Mouse (Mus musculus) kidney, embryonic 15.5 days (tissue): Measurements from ENCODE around the gene Coasy. TPM values are rescaled to one million over a fixed set of nuclear protein-coding genes. Genes with fewer than 3 reads are reported as not detected.

Source experiments
- ATAC-seq: fragments of 200-750 bp; cut with Nextera tagmentation; replicated peaks from 2 replicates; pipeline ENCODE4 v1.8.0; 2017; ENCODE audit warnings: moderate TSS enrichment; ENCODE audit not compliant: low FRiP score
- H3K27ac ChIP-seq: fragments of 300-500 bp; sonication (generic); 2 replicates; pipeline ENCODE4 v1.5.1; 2015; ENCODE audit warnings: mild to moderate bottlenecking, inconsistent platforms
- H3K27me3 ChIP-seq: fragments of 300-500 bp; sonication (generic); 2 replicates; pipeline ENCODE4 v1.6.1; 2015; ENCODE audit warnings: inconsistent platforms
- H3K36me3 ChIP-seq: fragments of 300-500 bp; sonication (generic); 2 replicates; pipeline ENCODE4 v1.6.1; 2015; ENCODE audit warnings: inconsistent platforms
- H3K4me1 ChIP-seq: fragments of 300-500 bp; sonication (generic); 2 replicates; pipeline ENCODE4 v1.6.1; 2015; ENCODE audit warnings: inconsistent platforms
- H3K4me2 ChIP-seq: fragments of 300-500 bp; sonication (generic); 2 replicates; pipeline ENCODE4 v1.6.1; 2015; ENCODE audit warnings: moderate library complexity, mild to moderate bottlenecking, inconsistent platforms
- H3K4me3 ChIP-seq: fragments of 300-500 bp; sonication (generic); replicated peaks from 2 replicates; pipeline ENCODE4 v1.5.1; 2015; ENCODE audit warnings: mild to moderate bottlenecking, inconsistent platforms
- H3K9ac ChIP-seq: fragments of 300-500 bp; sonication (generic); 2 replicates; pipeline ENCODE4 v1.6.1; 2015; ENCODE audit warnings: mild to moderate bottlenecking, inconsistent platforms
- H3K9me3 ChIP-seq: fragments of 300-500 bp; sonication (generic); replicated peaks from 2 replicates; pipeline ENCODE4 v1.6.1; 2016; ENCODE audit warnings: inconsistent platforms
- WGBS: fragments of 180-500 bp; shearing (Covaris S2); methylation state at CpG from one replicate; pipeline ENCODE4 v1.1.7; 2015; ENCODE audit warnings: mixed read lengths; 5-methylcytosine and 5-hydroxymethylcytosine counted together
- polyA plus RNA-seq: library from polyadenylated mRNA; unstranded; fragments of >200 nt; fragmentation: Nextera tagmentation; extraction: Ambion mirVana; gene quantifications from 2 replicates; pipeline ENCODE4 v1.2.1, GENCODE M21; 2015

Coasy gene
- polyA plus RNA-seq, 1 experiment from 2014 or later: 46.3 TPM

- WGBS: 19% methylated on average over 12 of the region's 12 CpGs
- H3K4me1 ChIP-seq: peaks cover 66% of the 10 kb centered on the region
Measured at GRCm38 (mm10) chr11:101063676-101064327, 18.6 kb upstream of the Coasy start.

GRCm38 (mm10) chr11:101064462-101064861, 17.9 kb upstream of the Coasy start:
- H3K27ac ChIP-seq: peak overlapping the region; percentile 95
- peaks cover 64% of the 10 kb centered on the region for H3K4me1 ChIP-seq
- peaks cover 9% of the 10 kb centered on the region for H3K36me3 ChIP-seq
- H3K9me3 ChIP-seq: no peaks in the 10 kb centered on the region
- no peak overlapping the region for H3K4me3 ChIP-seq
- no peak overlapping the region for H3K4me2 ChIP-seq
- WGBS: 76% methylated on average over 4 of the region's 4 CpGs
- no peak overlapping the region for H3K9ac ChIP-seq
- peaks cover 13% of the 10 kb centered on the region; the same call in 1 of the 2 replicates for H3K27me3 ChIP-seq
- no peak for ATAC-seq

More at GRCm38 (mm10) chr11:101063676-101064327, 18.6 kb upstream of the Coasy start:
- peak; percentile 69 for ATAC-seq
- H3K4me3 ChIP-seq: no peak overlapping the region
- peaks cover 6% of the 10 kb centered on the region; the same call in 1 of the 2 replicates for H3K27me3 ChIP-seq
- peak overlapping the region; percentile 95 for H3K27ac ChIP-seq
- peak overlapping the region; percentile 15; the same call in 1 of the 2 replicates for H3K9ac ChIP-seq
- peaks cover 9% of the 10 kb centered on the region for H3K36me3 ChIP-seq
- H3K4me2 ChIP-seq: 0 out of 2 replicates have a peak overlapping the region, but pooled peaks have one; percentile 19
- H3K9me3 ChIP-seq: no peaks in the 10 kb centered on the region

GRCm38 (mm10) chr11:101065002-101065401, 17.4 kb upstream of the Coasy start:
- H3K9ac ChIP-seq: no peak overlapping the region
- no peak overlapping the region for H3K4me2 ChIP-seq
- 93% methylated on average over 9 of the region's 9 CpGs for WGBS
- H3K9me3 ChIP-seq: no peaks in the 10 kb centered on the region
- ATAC-seq: no peak
- no peak overlapping the region for H3K4me3 ChIP-seq
- H3K27ac ChIP-seq: no peak overlapping the region
- H3K4me1 ChIP-seq: peaks cover 62% of the 10 kb centered on the region
- peaks cover 9% of the 10 kb centered on the region for H3K36me3 ChIP-seq
- H3K27me3 ChIP-seq: peaks cover 13% of the 10 kb centered on the region; the same call in 1 of the 2 replicates

GRCm38 (mm10) chr11:101066549-101067412, 15.6 kb upstream of the Coasy start:
- ATAC-seq: no peak
- Histone ChIP-seq H3K36me3 (peaks cover 9% of the 10 kb centered on the region), H3K4me1 (peaks cover 56% of the 10 kb centered on the region), H3K27ac (no peak overlapping the region), H3K4me2 (peak overlapping the region; percentile 71), H3K27me3 (peaks cover 13% of the 10 kb centered on the region; the same call in 1 of the 2 replicates), H3K9ac (peak overlapping the region; percentile 33; the same call in 1 of the 2 replicates), H3K4me3 (peak overlapping the region; percentile 36), H3K9me3 (no peaks in the 10 kb centered on the region)
- WGBS: 22% methylated on average over 18 of the region's 18 CpGs

GRCm38 (mm10) chr11:101069391-101070188, 12.8 kb upstream of the Coasy start, which contains the start of gene Naglu:
TSS of gene Naglu (plus strand) at chr11:101070012.
- H3K4me3 ChIP-seq: peak within 1 kb of the TSS; percentile 68
- peak; percentile 90 for ATAC-seq
- H3K27me3 ChIP-seq: peaks cover 13% of the 10 kb centered on the region; the same call in 1 of the 2 replicates
- no peaks in the 10 kb centered on the region for H3K36me3 ChIP-seq
- H3K9me3 ChIP-seq: no peaks in the 10 kb centered on the region
- 4% methylated on average over 35 of the region's 35 CpGs for WGBS
- peak within 1 kb of the TSS; percentile 5; the same call in 1 of the 2 replicates for H3K27ac ChIP-seq
- H3K4me2 ChIP-seq: peak within 1 kb of the TSS; percentile 98
- H3K4me1 ChIP-seq: peaks cover 29% of the 10 kb centered on the region
- H3K9ac ChIP-seq: peak within 1 kb of the TSS; percentile 74

GRCm38 (mm10) chr11:101070189-101070527, 12.2 kb upstream of the Coasy start:
- H3K4me2 ChIP-seq: peak overlapping the region; percentile 98
- H3K9ac ChIP-seq: peak overlapping the region; percentile 74
- H3K9me3 ChIP-seq: no peaks in the 10 kb centered on the region
- WGBS: under 1% methylated on average over 36 of the region's 36 CpGs
- H3K4me3 ChIP-seq: peak overlapping the region; percentile 68
- peaks cover 29% of the 10 kb centered on the region for H3K4me1 ChIP-seq
- H3K27me3 ChIP-seq: peaks cover 13% of the 10 kb centered on the region; the same call in 1 of the 2 replicates
- H3K27ac ChIP-seq: peak overlapping the region; percentile 5; the same call in 1 of the 2 replicates
- no peaks in the 10 kb centered on the region for H3K36me3 ChIP-seq
- ATAC-seq: peak; percentile 41

GRCm38 (mm10) chr11:101070987-101071386, 11.4 kb upstream of the Coasy start:
- Histone ChIP-seq H3K9me3 (no peaks in the 10 kb centered on the region), H3K4me1 (peaks cover 29% of the 10 kb centered on the region), H3K9ac (peak overlapping the region; percentile 74; the same call in 1 of the 2 replicates), H3K36me3 (no peaks in the 10 kb centered on the region), H3K27me3 (peaks cover 13% of the 10 kb centered on the region; the same call in 1 of the 2 replicates), H3K4me3 (peak overlapping the region; percentile 68), H3K27ac (no peak overlapping the region), H3K4me2 (peak overlapping the region; percentile 98)
- 77% methylated on average over 6 of the region's 6 CpGs for WGBS
- no peak for ATAC-seq

- H3K27ac ChIP-seq: no peak overlapping the region
Measured at GRCm38 (mm10) chr11:101071810-101072428, 10.4 kb upstream of the Coasy start.

GRCm38 (mm10) chr11:101078121-101078520, 4.2 kb upstream of the Coasy start, which contains the start of gene Hsd17b1:
TSS of gene Hsd17b1 (plus strand) at chr11:101078411.
- Histone ChIP-seq H3K4me2 (no peak within 1 kb of the TSS; the same call in 1 of the 2 replicates), H3K4me3 (no peak within 1 kb of the TSS), H3K4me1 (peaks cover 23% of the 10 kb centered on the region), H3K9me3 (no peaks in the 10 kb centered on the region), H3K36me3 (0 out of 2 replicates have a peak, but pooled peaks cover 8% of the 10 kb centered on the region), H3K9ac (no peak within 1 kb of the TSS), H3K27ac (no peak within 1 kb of the TSS), H3K27me3 (peaks cover 53% of the 10 kb centered on the region)
- no peak for ATAC-seq
- WGBS: 72% methylated on average over 9 of the region's 9 CpGs

More at GRCm38 (mm10) chr11:101071810-101072428, 10.4 kb upstream of the Coasy start:
- Histone ChIP-seq H3K4me1 (peaks cover 20% of the 10 kb centered on the region), H3K9ac (no peak overlapping the region), H3K36me3 (0 out of 2 replicates have a peak, but pooled peaks cover 5% of the 10 kb centered on the region), H3K9me3 (no peaks in the 10 kb centered on the region), H3K4me2 (no peak overlapping the region), H3K27me3 (peaks cover 18% of the 10 kb centered on the region), H3K4me3 (no peak overlapping the region)
- WGBS: 73% methylated on average over 14 of the region's 14 CpGs
- no peak for ATAC-seq

- ATAC-seq: no peak
- peak overlapping the region; percentile 24 for H3K4me3 ChIP-seq
- H3K4me2 ChIP-seq: peak overlapping the region; percentile 43
- no peaks in the 10 kb centered on the region for H3K9me3 ChIP-seq
- no peak overlapping the region for H3K27ac ChIP-seq
- 4% methylated on average over 27 of the region's 27 CpGs for WGBS
- H3K9ac ChIP-seq: no peak overlapping the region
- peaks cover 33% of the 10 kb centered on the region for H3K4me1 ChIP-seq
- 0 out of 2 replicates have a peak, but pooled peaks cover 10% of the 10 kb centered on the region for H3K36me3 ChIP-seq
- H3K27me3 ChIP-seq: peaks cover 53% of the 10 kb centered on the region
Measured at GRCm38 (mm10) chr11:101079746-101080145, 2.6 kb upstream of the Coasy start.

- H3K4me2 ChIP-seq: no peak overlapping the region
- no peak overlapping the region for H3K27ac ChIP-seq
- H3K4me3 ChIP-seq: no peak overlapping the region
- H3K4me1 ChIP-seq: peaks cover 34% of the 10 kb centered on the region
- no peak for ATAC-seq
- H3K27me3 ChIP-seq: peaks cover 53% of the 10 kb centered on the region
- H3K9ac ChIP-seq: no peak overlapping the region
- H3K36me3 ChIP-seq: peaks cover 15% of the 10 kb centered on the region; the same call in 1 of the 2 replicates
- WGBS: 70% methylated on average over 5 of the region's 5 CpGs
- no peaks in the 10 kb centered on the region for H3K9me3 ChIP-seq
Measured at GRCm38 (mm10) chr11:101080421-101080820, 1.9 kb upstream of the Coasy start.
